Comparison of ENCODE assay signal across 8 mouse cellular contexts in genomic region chr13:68605689-68606126, GRCm38 (mm10). TPM values are rescaled to one million over a fixed set of nuclear protein-coding genes. Genes with fewer than 3 reads are reported as not detected.
DNase-seq lines count a peak whose midpoint lies in the region; ATAC-seq lines count a peak whose summit lies in the region.

No protein-coding gene starts in this region.

- peak overlapping the region; percentile 30 for H3K4me3 ChIP-seq in embryonic facial prominence, embryonic 13.5 days
- H3K4me3 ChIP-seq in limb, embryonic 11.5 days (ENCODE audit: low read depth, low read length) = peak overlapping the region; percentile 4; the same call in 1 of the 2 replicates
- 0 out of 2 replicates have a peak overlapping the region, but pooled peaks have one; percentile 2 for H3K4me3 ChIP-seq in midbrain, embryonic 11.5 days (ENCODE audit: low read depth, low read length)

- H3K4me2 ChIP-seq in embryonic facial prominence, embryonic 13.5 days = peak overlapping the region; percentile 51
- H3K4me2 ChIP-seq in limb, embryonic 11.5 days (ENCODE audit: low read depth, severe bottlenecking) = peak overlapping the region; percentile 18; the same call in 1 of the 2 replicates
- H3K4me2 ChIP-seq in midbrain, embryonic 11.5 days = peak overlapping the region; percentile 18; the same call in 1 of the 2 replicates

- no peaks in the 10 kb centered on the region for H3K9me3 ChIP-seq in embryonic facial prominence, embryonic 13.5 days
- no peaks in the 10 kb centered on the region for H3K9me3 ChIP-seq in limb, embryonic 11.5 days (ENCODE audit: control insufficient read depth, low read length)
- H3K9me3 ChIP-seq in midbrain, embryonic 11.5 days (ENCODE audit: control insufficient read depth, low read length) = no peaks in the 10 kb centered on the region

- intact Hi-C loops in heart, postnatal 36 days (cut with DNase I) = loop anchor here (10.0 kb wide), 1 partner anchor 479 kb away; no protein-coding TSS in a partner anchor

- peak; percentile 62 for ATAC-seq in embryonic facial prominence, embryonic 13.5 days (ENCODE audit: insufficient number of reproducible peaks, insufficient read depth, low FRiP score, low TSS enrichment, low read depth)
- peak; percentile 79 for ATAC-seq in limb, embryonic 11.5 days (ENCODE audit: insufficient number of reproducible peaks, low FRiP score, low TSS enrichment, low read depth)
- ATAC-seq in midbrain, embryonic 11.5 days (ENCODE audit: low FRiP score) = peak; percentile 83

- no peaks in the 10 kb centered on the region for H3K36me3 ChIP-seq in embryonic facial prominence, embryonic 13.5 days
- no peaks in the 10 kb centered on the region for H3K36me3 ChIP-seq in limb, embryonic 11.5 days (ENCODE audit: control insufficient read depth, insufficient read depth, low read length)
- H3K36me3 ChIP-seq in midbrain, embryonic 11.5 days (ENCODE audit: control insufficient read depth, insufficient read depth, low read length) = no peaks in the 10 kb centered on the region

- WGBS in embryonic facial prominence, embryonic 13.5 days = 2% methylated on average over 11 of the region's 11 CpGs
- WGBS in limb, embryonic 11.5 days = 2% methylated on average over 11 of the region's 11 CpGs
- 3% methylated on average over 11 of the region's 11 CpGs for WGBS in midbrain, embryonic 11.5 days

- no peaks in the 10 kb centered on the region for H3K27me3 ChIP-seq in embryonic facial prominence, embryonic 13.5 days
- no peaks in the 10 kb centered on the region for H3K27me3 ChIP-seq in limb, embryonic 11.5 days (ENCODE audit: control insufficient read depth, insufficient read depth, low read length)
- H3K27me3 ChIP-seq in midbrain, embryonic 11.5 days (ENCODE audit: control insufficient read depth, insufficient read depth, low read length) = peaks cover 2% of the 10 kb centered on the region; the same call in 1 of the 2 replicates

- DNase-seq in right cerebral cortex, postnatal 4 days = peak; percentile 34
- DNase-seq in right cerebral cortex, postnatal 36 days (ENCODE audit: low spot score in 2 of 2) = no peak
- peak; percentile 13 to 17 for DNase-seq in heart, postnatal 36 days
- DNase-seq in limb, embryonic 11.5 days (ENCODE audit: low spot score) = peak; percentile 59
- DNase-seq in midbrain, embryonic 11.5 days (ENCODE audit: low spot score, missing footprints) = no peak
- no peak for DNase-seq in natural killer cell, adult 2 months (ENCODE audit: low spot score in 2 of 2)
- no peak for DNase-seq in thymus, adult 18-20 months

- H3K27ac ChIP-seq in embryonic facial prominence, embryonic 13.5 days = no peak overlapping the region
- H3K27ac ChIP-seq in limb, embryonic 11.5 days (replicated peaks; ENCODE audit: low read depth, low read length) = no peak overlapping the region
- H3K27ac ChIP-seq in midbrain, embryonic 11.5 days (ENCODE audit: low read depth, low read length) = no peak overlapping the region

- no peak overlapping the region for H3K9ac ChIP-seq in embryonic facial prominence, embryonic 13.5 days
- no peak overlapping the region for H3K9ac ChIP-seq in limb, embryonic 11.5 days (ENCODE audit: low read length)
- H3K9ac ChIP-seq in midbrain, embryonic 11.5 days (ENCODE audit: low read length) = no peak overlapping the region

- peaks cover 32% of the 10 kb centered on the region for H3K4me1 ChIP-seq in embryonic facial prominence, embryonic 13.5 days
- H3K4me1 ChIP-seq in limb, embryonic 11.5 days (ENCODE audit: control insufficient read depth, insufficient read depth, low read length) = no peaks in the 10 kb centered on the region
- no peaks in the 10 kb centered on the region for H3K4me1 ChIP-seq in midbrain, embryonic 11.5 days (ENCODE audit: control insufficient read depth, insufficient read depth, low read length)

RNA-seq across cellular contexts. Expression of gene 1700001L19Rik, which starts 8.5 kb away (rescaled TPM):
- 0.37 and 0.62 TPM in 2 replicates for polyA plus RNA-seq in embryonic facial prominence, embryonic 13.5 days (2015; fragmentation: Nextera tagmentation; extraction: Ambion mirVana)
- not detected for total RNA-seq in heart, postnatal 36 days (2021)
- polyA plus RNA-seq in limb, embryonic 11.5 days (2014; fragmentation: Nextera tagmentation; extraction: Ambion mirVana) = 0.64 and 1.1 TPM in 2 replicates
- 0.40 and 1.3 TPM in 2 replicates for polyA plus RNA-seq in midbrain, embryonic 11.5 days (2014; fragmentation: Nextera tagmentation; extraction: Ambion mirVana)

RNA-seq across cellular contexts. Expression of gene Fastkd3, which starts 23.7 kb away (rescaled TPM):
- 37.3 and 37.4 TPM in 2 replicates for polyA plus RNA-seq in embryonic facial prominence, embryonic 13.5 days (2015; fragmentation: Nextera tagmentation; extraction: Ambion mirVana)
- total RNA-seq in heart, postnatal 36 days (2021) = 10 to 100 TPM; 12.8 to 13.9 TPM
- polyA plus RNA-seq in limb, embryonic 11.5 days (2014; fragmentation: Nextera tagmentation; extraction: Ambion mirVana) = 51.2 and 54.2 TPM in 2 replicates
- polyA plus RNA-seq in midbrain, embryonic 11.5 days (2014; fragmentation: Nextera tagmentation; extraction: Ambion mirVana) = 45.0 and 46.8 TPM in 2 replicates

RNA-seq across cellular contexts. Expression of gene Mtrr, which starts 23.8 kb away (rescaled TPM):
- 17.8 and 18.8 TPM in 2 replicates for polyA plus RNA-seq in embryonic facial prominence, embryonic 13.5 days (2015; fragmentation: Nextera tagmentation; extraction: Ambion mirVana)
- total RNA-seq in heart, postnatal 36 days (2021) = 10 to 100 TPM; 13.4 to 15.6 TPM
- 21.9 and 24.7 TPM in 2 replicates for polyA plus RNA-seq in limb, embryonic 11.5 days (2014; fragmentation: Nextera tagmentation; extraction: Ambion mirVana)
- 13.8 and 18.9 TPM in 2 replicates for polyA plus RNA-seq in midbrain, embryonic 11.5 days (2014; fragmentation: Nextera tagmentation; extraction: Ambion mirVana)

Comparison
In these comparisons a context has a peak if more than half of its experiments do, and no peak if none do; other contexts are left out.
1. DNase-seq: peak in right cerebral cortex, postnatal 4 days (single experiment), heart, postnatal 36 days (2 of 2) and limb, embryonic 11.5 days (single experiment); none in right cerebral cortex, postnatal 36 days (0 of 2), midbrain, embryonic 11.5 days (single experiment), natural killer cell, adult 2 months (0 of 2) and thymus, adult 18-20 months (0 of 2).
2. Peak in every context shown above with its lines, with median percentiles within 50 percentile points of each other: ATAC-seq, H3K4me2 ChIP-seq and H3K4me3 ChIP-seq.